Mouse (Mus musculus): Measurements from ENCODE around the gene Sv2c. TPM values are rescaled to one million over a fixed set of nuclear protein-coding genes. Genes with fewer than 3 reads are reported as not detected.
A peak's percentile ranks its signal among the peaks of the same experiment; 100 is the strongest.

Sv2c gene
- polyA plus RNA-seq, 1 experiment = 12.0 TPM

DNA sequence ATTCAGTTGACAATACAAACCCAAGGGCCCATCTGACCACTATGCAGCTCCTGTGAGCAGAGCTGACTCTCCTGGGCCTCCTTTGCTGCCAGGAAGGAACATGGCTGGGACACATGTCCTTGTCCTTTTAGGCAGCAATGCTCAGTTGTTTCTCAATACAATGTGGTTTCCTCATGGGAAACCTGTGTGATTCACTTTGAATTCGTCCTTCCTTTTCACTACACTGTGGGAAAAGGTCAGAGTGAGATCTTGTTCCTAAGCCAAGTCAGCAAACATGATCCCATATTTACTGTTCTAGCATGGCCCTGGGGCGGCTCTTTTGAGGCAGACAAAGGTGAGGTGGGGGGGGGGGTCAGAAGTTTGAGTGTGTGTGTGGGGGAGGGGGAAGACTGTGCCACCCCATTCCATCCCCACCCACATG lies 208.2 kb downstream of the Sv2c start:
- H3K27ac ChIP-seq (ENCODE audit: insufficient read depth, low read length) = no peak overlapping the region
- no peaks in the 10 kb centered on the region for H3K4me1 ChIP-seq (ENCODE audit: control insufficient read depth, insufficient read depth, low read length)
- TF ChIP-seq POLR2A (IDR thresholded peaks at IDR 0.05; ENCODE audit: extremely low read depth, insufficient read depth, low read length) (no peak), CTCF (IDR thresholded peaks at IDR 0.05; ENCODE audit: extremely low read depth, insufficient read depth, low read length) (no peak)
- H3K4me3 ChIP-seq (ENCODE audit: insufficient read depth, low read length) = no peak overlapping the region

GRCm38 (mm10) chr13:95922626-95923025 lies 209.8 kb downstream of the Sv2c start:
- no peaks in the 10 kb centered on the region for H3K4me1 ChIP-seq (ENCODE audit: control insufficient read depth, insufficient read depth, low read length)
- TF ChIP-seq CTCF (IDR thresholded peaks at IDR 0.05; ENCODE audit: extremely low read depth, insufficient read depth, low read length) (no peak), POLR2A (IDR thresholded peaks at IDR 0.05; ENCODE audit: extremely low read depth, insufficient read depth, low read length) (no peak)
- H3K4me3 ChIP-seq (ENCODE audit: insufficient read depth, low read length) = no peak overlapping the region
- H3K27ac ChIP-seq (ENCODE audit: insufficient read depth, low read length) = no peak overlapping the region

DNA sequence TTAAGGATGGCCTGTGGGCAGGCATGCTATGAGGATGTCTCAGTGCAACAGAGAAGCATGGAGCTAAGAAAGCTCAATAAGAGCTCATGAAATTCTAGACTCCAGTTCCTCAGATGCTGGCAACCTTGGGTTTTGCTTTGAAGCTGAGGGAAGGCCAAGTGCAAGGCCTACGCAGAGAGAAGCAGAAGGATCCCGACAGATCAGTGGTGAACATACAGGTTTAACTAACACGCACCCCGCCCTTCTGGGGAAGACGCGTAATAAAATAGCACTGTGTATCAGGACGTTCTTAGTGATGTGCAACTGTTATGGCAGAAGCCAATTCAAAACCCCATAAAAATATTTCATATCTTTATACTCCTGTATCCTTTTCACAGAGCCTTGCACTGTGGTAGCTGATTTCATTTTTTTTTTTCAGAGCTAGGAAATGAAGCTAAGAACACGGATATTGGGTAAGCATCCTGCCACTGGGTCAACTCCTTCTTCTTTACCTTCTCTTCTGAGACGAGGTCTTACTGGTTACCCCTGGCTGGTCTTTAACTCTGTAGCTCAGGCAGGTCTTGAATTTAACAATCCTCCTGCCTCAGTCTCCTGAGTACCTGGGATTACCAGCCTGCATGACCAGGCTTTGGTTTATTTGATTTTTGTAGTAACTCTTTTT lies 213.6 kb downstream of the Sv2c start:
- no peak overlapping the region for H3K4me3 ChIP-seq (ENCODE audit: insufficient read depth, low read length)
- no peak overlapping the region for H3K27ac ChIP-seq (ENCODE audit: insufficient read depth, low read length)
- no peaks in the 10 kb centered on the region for H3K4me1 ChIP-seq (ENCODE audit: control insufficient read depth, insufficient read depth, low read length)
- TF ChIP-seq POLR2A (IDR thresholded peaks at IDR 0.05; ENCODE audit: extremely low read depth, insufficient read depth, low read length) (no peak), CTCF (IDR thresholded peaks at IDR 0.05; ENCODE audit: extremely low read depth, insufficient read depth, low read length) (no peak)

DNA sequence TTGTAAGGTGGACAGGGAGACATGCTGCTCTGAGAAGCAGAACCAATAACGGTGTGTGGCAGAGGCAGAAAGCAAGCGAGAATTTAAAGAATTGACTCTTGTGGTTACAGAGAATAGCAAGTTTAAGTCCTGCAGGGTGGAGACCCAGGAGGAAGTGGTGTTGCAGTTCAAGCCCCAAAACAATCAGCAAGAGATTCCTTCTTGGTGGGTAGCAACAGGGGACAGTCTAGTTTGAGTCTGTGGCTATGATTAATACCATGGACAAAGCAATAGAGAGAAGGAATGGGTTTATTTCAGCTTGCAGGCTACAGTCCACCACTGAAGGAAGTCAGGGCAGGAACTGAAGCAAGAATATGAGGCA lies 219.4 kb downstream of the Sv2c start:
- Histone ChIP-seq H3K4me1 (ENCODE audit: control insufficient read depth, insufficient read depth, low read length) (peaks cover 7% of the 10 kb centered on the region), H3K27ac (ENCODE audit: insufficient read depth, low read length) (no peak overlapping the region), H3K4me3 (ENCODE audit: insufficient read depth, low read length) (no peak overlapping the region)
- TF ChIP-seq POLR2A (IDR thresholded peaks at IDR 0.05; ENCODE audit: extremely low read depth, insufficient read depth, low read length) (no peak), CTCF (IDR thresholded peaks at IDR 0.05; ENCODE audit: extremely low read depth, insufficient read depth, low read length) (no peak)

GRCm38 (mm10) chr13:95912157-95913045 lies 220.0 kb downstream of the Sv2c start:
- peak overlapping the region; percentile 37 for H3K27ac ChIP-seq (ENCODE audit: insufficient read depth, low read length)
- H3K4me1 ChIP-seq (ENCODE audit: control insufficient read depth, insufficient read depth, low read length) = peaks cover 7% of the 10 kb centered on the region
- TF ChIP-seq POLR2A (IDR thresholded peaks at IDR 0.05; ENCODE audit: extremely low read depth, insufficient read depth, low read length) (no peak), CTCF (IDR thresholded peaks at IDR 0.05; ENCODE audit: extremely low read depth, insufficient read depth, low read length) (no peak)
- no peak overlapping the region for H3K4me3 ChIP-seq (ENCODE audit: insufficient read depth, low read length)

DNA sequence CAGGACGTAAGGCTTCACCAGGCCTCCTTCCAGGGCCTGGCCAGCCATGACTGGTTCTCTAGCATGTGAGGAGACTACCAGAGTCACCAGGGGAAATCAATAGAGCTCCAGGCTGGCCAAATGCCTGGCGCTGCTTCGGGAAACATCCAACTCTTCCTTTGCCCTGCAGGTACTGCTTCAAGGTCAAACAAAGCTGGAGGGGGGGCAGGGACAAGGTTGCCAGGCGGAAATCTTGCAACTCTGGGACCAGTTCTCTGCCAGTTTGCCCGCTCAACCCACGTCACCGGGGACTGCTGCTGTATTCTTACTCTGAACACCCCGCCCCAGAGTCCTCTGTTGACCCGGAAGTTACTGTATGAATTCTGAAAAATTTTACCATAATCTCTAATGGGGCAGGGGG lies 222.1 kb downstream of the Sv2c start:
- Histone ChIP-seq H3K4me3 (ENCODE audit: insufficient read depth, low read length) (no peak overlapping the region), H3K27ac (ENCODE audit: insufficient read depth, low read length) (peak overlapping the region; percentile 27; the same call in 1 of the 2 replicates)
- TF ChIP-seq POLR2A (IDR thresholded peaks at IDR 0.05; ENCODE audit: extremely low read depth, insufficient read depth, low read length) (no peak), CTCF (IDR thresholded peaks at IDR 0.05; ENCODE audit: extremely low read depth, insufficient read depth, low read length) (no peak)

GRCm38 (mm10) chr13:95909244-95909643 lies 223.1 kb downstream of the Sv2c start:
- Histone ChIP-seq H3K4me1 (ENCODE audit: control insufficient read depth, insufficient read depth, low read length) (peaks cover 7% of the 10 kb centered on the region), H3K27ac (ENCODE audit: insufficient read depth, low read length) (peak overlapping the region; percentile 32; the same call in 1 of the 2 replicates), H3K4me3 (ENCODE audit: insufficient read depth, low read length) (no peak overlapping the region)
- TF ChIP-seq POLR2A (IDR thresholded peaks at IDR 0.05; ENCODE audit: extremely low read depth, insufficient read depth, low read length) = no peak
- no peak for TF ChIP-seq CTCF (IDR thresholded peaks at IDR 0.05; ENCODE audit: extremely low read depth, insufficient read depth, low read length)

More for the DNA sequence above, 222.1 kb downstream of the Sv2c start:
- H3K4me1 ChIP-seq (ENCODE audit: control insufficient read depth, insufficient read depth, low read length) = peaks cover 7% of the 10 kb centered on the region

Other genes starting within 250 kb of the Sv2c start
- 8.9 and 13.3 TPM in 2 replicates for gene Iqgap2, start 240.7 kb downstream of the Sv2c start, polyA plus RNA-seq (2012; rRNA removed)
- gene Gm20075, start 51.2 kb downstream of the Sv2c start, polyA plus RNA-seq (2012; rRNA removed) = 1.8 and 2.0 TPM in 2 replicates
- gene Gm17190, start 50.5 kb downstream of the Sv2c start, polyA plus RNA-seq (2012; rRNA removed) = not detected in 2 replicates

Measured in cortical plate, adult 2 months (tissue).